Mouse (Mus musculus) ovary, postnatal 14 days (tissue): ENCODE measurements at regions not wholly inside any gene's neighbourhood (a gene's known extent, or its start where the extent isn't known, plus 50 kb on each side); places are given as distances from the start of the nearest gene placed in this dataset.
A peak's percentile ranks its signal among the peaks of the same experiment; 100 is the strongest.

Experiments used
- DNase-seq: peaks from one replicate; pipeline ENCODE4 v3.0.0; 2022; ENCODE audit warnings: low spot score

- no peak for DNase-seq
Observed at GRCm38 (mm10) chr4:142956832-142957429, 255.9 kb downstream of the Prdm2 start.

GRCm38 (mm10) chr4:142956376-142956775 is 256.4 kb downstream of the Prdm2 start:
- no peak for DNase-seq

- DNase-seq = no peak
Observed at GRCm38 (mm10) chr4:142953724-142954123, 259.1 kb downstream of the Prdm2 start.

GRCm38 (mm10) chr4:142952879-142953278 is 259.9 kb downstream of the Prdm2 start:
- DNase-seq = no peak

- no peak for DNase-seq
Observed at GRCm38 (mm10) chr4:142947673-142948072, 265.1 kb downstream of the Prdm2 start.

GRCm38 (mm10) chr4:142933627-142934026 is 279.2 kb downstream of the Prdm2 start:
- no peak for DNase-seq

- DNase-seq = no peak
Observed at GRCm38 (mm10) chr4:142929245-142929644, 283.6 kb downstream of the Prdm2 start.

- DNase-seq = no peak
Observed at GRCm38 (mm10) chr4:142927328-142928108, 285.3 kb downstream of the Prdm2 start.

GRCm38 (mm10) chr4:142925111-142925510 is 287.7 kb downstream of the Prdm2 start:
- DNase-seq = no peak

GRCm38 (mm10) chr4:142909355-142909947 is 303.3 kb downstream of the Prdm2 start:
- no peak for DNase-seq

- DNase-seq = no peak
Observed at GRCm38 (mm10) chr4:142908782-142909181, 304.0 kb downstream of the Prdm2 start.

- no peak for DNase-seq
Observed at GRCm38 (mm10) chr4:142903356-142904032, 309.3 kb downstream of the Prdm2 start.

- no peak for DNase-seq
Observed at GRCm38 (mm10) chr4:142900792-142901191, 312.0 kb downstream of the Prdm2 start.

- no peak for DNase-seq
Observed at GRCm38 (mm10) chr4:142898994-142899393, 313.8 kb downstream of the Prdm2 start.

- DNase-seq = no peak
Observed at GRCm38 (mm10) chr4:142890711-142891110, 322.1 kb downstream of the Prdm2 start.

- no peak for DNase-seq
Observed at GRCm38 (mm10) chr4:142888891-142889290, 323.9 kb downstream of the Prdm2 start.

- no peak for DNase-seq
Observed at GRCm38 (mm10) chr4:142887876-142888275, 324.9 kb downstream of the Prdm2 start.

GRCm38 (mm10) chr4:142880323-142880759 is 332.5 kb downstream of the Prdm2 start:
- peak; percentile 61 for DNase-seq

GRCm38 (mm10) chr4:142876151-142876550 is 336.6 kb downstream of the Prdm2 start:
- DNase-seq = no peak

- DNase-seq = no peak
Observed at GRCm38 (mm10) chr4:142875105-142875504, 337.7 kb downstream of the Prdm2 start.

GRCm38 (mm10) chr4:142866341-142866740 is 346.5 kb downstream of the Prdm2 start:
- no peak for DNase-seq

- DNase-seq = no peak
Observed at GRCm38 (mm10) chr4:142865593-142865992, 347.2 kb downstream of the Prdm2 start.

- DNase-seq = no peak
Observed at GRCm38 (mm10) chr4:142863939-142864338, 348.9 kb downstream of the Prdm2 start.
